Mouse (Mus musculus) spleen, adult 18-20 months (tissue): Measurements from ENCODE around the gene Gdap2.

Experiments
- DNase-seq, 2 experiments: peaks; one replicate each; pipeline ENCODE4 v3.0.0; 2022; ENCODE audit warnings: mixed read lengths in 2 of 2

Gdap2 gene

DNA sequence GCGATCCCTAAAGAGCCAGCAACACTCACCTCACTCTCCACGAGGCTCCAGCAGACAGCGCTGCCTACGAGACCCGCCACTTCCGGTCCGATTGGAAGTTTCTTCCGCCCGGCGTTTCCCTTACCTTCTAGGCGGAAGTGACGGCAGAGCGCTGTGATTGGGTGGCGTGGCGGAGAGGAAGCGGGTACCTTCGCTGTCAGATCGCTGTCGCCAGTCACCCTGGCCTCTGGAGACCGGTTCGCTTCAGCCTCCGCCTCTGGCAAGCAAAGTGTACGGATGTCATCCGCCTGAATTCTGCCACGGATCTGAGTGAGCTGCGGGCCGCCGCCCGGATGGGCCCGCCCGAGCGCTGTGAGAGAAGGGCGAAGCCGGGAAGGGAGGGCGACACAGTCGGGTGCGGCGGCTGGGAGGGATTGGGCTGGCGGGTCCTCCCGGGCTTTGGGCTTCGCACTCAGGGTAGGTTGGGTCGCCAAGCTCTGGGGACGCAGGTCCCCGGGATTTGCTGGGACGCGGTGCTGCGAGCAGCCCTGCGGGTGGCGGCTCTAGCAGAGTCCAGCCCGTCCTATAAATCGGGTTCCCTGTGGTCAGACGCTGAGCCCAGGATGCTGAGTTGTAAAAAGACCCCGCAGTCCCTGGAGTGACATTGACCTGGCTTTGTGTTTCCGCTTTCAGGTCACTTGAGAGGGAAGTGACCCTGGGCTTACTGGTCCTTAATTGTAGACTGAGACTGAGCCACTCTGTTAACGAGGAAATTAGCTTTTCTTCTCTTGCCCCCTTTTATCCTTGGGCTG is at the start of gene Gdap2, which contains the start of gene Wdr3:
TSS of gene Gdap2 (plus strand) at position 67 of the 791 bp plus-strand sequence.
TSS of gene Wdr3 (minus strand) at position 93 of the 791 bp plus-strand sequence.
- DNase-seq = peak; percentile 86 to 89

DNA sequence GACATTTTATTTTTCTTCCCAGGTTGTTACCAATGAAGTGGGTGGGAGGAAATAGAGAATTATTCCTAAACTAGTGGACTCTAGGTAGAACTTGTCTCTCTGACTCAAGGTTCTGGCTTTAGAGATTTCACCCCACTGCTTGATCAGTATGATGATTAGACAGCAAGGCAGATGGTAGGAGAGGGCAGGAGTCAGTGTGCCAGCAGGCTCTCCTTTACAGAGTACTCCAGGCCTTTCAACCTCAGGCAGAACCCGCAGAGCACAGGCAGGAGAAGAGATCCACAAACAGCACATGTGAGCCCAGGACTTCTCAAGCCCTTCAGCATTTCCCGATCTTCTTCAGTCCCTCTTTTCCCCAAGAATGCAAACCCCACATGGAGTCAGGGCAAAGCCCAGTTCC is 43.5 kb upstream of the Gdap2 start:
- DNase-seq = no peak

DNA sequence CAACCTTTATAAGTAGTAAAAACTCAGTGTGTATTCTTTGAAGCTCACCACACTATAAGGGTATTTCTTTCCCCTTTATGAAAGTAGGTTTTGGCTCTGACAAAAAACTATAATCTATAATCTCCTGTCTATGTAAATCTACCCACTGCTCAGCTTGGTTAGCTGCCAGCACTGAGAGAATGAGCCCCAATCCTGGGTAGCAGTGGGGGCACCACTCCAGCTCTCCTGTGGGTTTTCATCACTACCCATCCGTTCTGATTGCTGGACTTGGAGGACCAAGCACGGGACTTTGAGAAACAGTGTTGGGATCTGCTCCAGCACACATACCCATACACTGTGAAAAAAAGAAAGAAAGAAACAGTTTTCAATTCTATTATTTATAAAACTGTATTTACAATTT is 40.2 kb upstream of the Gdap2 start:
- no peak for DNase-seq

DNA sequence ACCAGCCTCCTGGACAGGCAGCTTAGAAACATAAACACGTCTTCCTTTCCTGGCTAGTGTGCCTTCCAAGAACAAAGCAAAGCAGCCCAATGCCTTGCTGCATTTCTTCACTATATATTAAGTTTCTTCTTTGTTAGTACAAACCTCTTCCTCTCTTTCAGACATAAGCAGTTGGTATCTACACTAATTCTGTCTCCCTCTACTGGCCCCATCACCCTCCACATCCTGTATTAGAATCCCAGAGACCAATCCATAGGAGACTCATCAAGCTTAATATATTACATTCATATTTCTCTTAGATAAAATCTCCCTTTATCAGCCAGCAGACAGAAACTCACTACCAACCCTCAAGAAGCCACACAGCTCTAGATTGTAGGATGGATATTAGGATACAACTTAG is 39.7 kb upstream of the Gdap2 start:
- no peak for DNase-seq

DNA sequence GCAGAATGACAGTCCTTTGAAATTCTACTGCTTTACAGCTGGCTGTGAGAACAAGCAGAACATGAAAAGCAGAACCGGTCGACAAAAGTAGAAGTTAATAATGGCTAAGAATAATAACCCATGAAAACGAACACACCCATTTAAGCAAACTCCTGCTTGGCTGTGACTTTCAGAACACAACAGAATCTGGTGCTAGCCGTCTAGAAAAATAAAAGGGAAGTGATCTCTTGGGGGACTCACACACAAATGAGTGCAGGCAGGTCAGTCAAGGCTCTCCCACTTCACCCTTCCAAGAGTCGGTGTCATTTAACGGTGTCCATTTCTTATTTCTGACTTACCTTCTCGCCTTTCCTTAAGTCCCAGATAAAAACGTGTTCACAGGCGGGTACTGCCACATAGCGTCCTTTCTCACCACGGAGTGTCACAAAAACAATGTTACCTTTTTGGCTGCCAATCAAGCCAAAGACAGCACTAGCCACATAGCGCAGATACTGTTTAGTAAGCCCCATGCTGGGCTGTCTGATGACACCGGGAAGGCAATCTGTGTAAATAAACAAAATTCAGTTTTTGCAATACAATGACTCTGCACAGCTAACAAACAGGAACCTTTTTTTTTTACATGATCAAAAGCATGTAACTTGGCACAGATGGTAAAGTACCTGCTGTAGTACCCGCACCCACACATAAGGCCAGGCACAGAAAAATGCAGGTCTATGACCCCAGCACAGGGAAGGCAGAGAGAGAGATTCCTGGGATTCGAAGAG is 1.3 kb upstream of the Gdap2 start:
- DNase-seq = no peak

DNA sequence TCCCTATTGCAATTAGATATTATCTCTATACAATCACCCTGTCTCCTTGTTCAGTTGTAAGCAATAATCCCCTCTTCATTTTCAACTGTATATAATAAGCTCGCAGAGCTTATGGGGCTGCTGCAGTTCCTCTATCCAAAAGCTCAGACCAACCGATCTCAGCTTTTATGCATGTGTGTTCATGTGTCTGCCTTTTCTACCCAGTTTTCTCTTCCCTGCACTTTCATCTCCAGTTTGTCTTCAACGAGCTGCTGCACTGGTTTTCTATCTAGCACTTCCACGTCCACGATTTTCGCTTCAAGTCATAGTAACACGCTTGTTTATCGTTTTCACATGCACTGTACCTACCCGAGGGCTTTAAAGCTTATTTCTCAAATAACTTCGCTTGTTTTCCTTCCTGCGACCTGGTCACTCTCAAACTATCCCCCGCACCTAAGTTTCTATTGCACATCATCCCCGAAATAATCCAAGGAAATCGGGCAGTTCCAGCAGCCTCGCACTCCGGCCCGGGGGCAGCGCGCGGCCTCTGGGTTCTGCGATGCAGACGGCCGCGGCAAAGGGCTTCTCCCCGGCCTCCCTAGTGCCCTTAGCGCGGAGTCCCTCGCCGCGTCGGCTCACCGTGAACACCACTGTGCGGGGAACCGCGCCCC is 391 bp upstream of the Gdap2 start:
- DNase-seq = no peak

DNA sequence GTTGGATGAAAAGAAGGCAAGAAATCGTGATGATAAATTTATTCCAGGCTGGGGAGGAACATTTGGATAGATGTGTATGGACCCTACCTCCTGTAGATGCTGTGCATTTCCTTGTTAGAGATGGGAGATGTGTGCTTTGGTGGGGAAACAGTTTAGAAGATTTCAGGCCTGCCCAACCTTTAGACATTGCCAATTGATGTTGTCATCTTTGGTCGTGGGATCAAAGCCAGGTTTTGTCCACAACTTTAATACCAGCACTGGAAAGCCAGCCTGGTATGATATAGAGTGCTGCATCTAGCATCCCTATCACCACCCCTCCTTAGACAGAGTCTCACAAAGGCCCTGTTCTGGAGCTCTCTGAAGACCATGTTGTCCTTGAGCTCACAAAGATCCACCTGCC is 1.4 kb downstream of the Gdap2 start:
- no peak for DNase-seq

DNA sequence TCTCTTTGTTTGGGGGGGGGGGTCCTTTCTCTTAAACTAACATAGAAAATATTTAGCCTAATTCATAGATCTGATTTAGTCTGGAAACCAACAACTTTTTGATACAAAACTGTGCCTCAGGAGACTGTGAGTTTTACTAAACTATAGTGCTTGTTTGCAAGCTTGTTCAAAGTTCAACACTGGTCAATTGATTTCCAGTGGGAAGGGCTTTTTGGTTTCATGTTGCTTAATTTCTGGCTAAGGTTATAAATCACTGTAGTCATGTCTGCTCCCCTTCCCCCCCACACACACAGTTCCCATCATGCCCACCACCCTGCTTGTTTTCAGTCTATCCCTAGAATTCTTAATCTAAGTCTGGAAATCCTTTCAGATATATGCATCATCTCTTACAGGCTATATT is 2.8 kb downstream of the Gdap2 start:
- DNase-seq = no peak

DNA sequence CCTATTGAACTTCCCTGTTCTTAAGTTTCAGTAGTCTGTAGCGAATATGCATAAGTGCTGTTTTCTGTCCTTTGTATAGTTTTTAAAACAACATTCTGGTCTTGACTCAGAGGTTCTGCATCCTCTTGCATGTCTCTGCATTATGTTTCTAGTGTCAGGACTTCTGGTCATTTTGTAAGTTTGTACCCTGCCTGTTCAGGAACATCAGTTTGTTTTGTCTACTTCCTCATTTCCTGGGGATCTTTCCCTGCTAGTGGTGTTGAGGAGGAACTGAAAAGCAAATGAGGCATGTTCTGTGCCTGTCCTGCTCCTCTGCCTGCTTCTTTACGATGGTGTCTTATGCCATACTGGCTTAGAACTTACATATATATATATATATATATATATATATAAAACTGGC is 13.8 kb downstream of the Gdap2 start:
- no peak for DNase-seq

DNA sequence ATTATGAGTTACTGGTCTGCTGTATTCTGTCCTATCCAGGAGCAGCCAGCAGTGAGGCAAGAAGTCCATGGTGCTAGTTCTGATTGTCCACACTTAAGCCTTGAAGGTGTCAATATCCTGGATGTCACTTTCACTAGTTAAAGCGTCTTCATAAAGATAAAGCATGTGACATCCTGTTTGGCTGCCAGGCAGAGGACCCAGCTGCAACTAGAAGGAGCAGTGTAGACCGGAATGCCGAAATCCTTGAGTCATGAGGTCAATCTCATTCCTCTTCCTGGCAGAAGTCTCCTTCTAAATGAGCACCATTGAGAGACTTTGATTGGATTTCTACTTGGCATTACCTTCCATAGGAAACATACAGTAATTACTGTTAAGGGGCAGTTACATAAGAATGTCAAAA is 18.3 kb downstream of the Gdap2 start:
- DNase-seq = no peak

DNA sequence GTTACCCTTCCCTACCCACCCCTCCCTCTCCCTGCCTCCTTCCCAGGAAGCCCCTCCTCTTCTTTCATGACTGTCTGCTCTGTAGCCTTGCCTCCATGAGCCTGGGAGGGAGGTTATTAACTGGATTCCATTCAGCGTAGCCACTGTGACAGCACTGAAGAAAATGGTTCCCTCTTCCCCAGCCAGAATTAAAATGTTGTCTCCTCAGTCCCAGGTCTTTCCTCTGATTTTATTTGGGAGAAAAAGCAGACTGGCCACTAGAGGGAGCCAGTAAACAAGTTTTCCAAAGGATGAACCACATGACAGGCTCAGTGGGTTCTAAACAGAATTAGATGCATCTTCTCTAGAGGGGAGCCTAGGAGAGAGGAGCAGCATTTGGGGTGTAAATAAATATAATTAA is 27.3 kb downstream of the Gdap2 start:
- DNase-seq = peak in 1 of 2 experiments; percentile 37

DNA sequence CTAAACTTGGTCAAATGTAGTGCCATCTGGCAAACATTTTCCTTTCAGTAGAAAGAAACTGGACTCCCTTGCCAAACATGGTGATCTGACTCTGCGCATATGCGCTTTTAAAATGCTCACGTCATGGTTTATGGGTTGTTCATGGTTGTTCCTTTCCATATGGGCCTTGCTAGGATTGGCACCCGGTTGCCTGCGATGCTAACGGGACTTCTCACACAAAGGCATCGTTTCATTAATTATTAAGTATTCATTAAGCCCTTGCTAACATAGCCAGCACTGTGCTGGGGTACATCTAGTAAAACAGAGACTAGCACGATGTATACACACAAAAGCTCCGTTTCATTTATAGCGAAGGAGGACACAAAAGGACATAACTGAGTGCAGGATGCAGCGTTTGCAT is 27.7 kb downstream of the Gdap2 start:
- DNase-seq = no peak

DNA sequence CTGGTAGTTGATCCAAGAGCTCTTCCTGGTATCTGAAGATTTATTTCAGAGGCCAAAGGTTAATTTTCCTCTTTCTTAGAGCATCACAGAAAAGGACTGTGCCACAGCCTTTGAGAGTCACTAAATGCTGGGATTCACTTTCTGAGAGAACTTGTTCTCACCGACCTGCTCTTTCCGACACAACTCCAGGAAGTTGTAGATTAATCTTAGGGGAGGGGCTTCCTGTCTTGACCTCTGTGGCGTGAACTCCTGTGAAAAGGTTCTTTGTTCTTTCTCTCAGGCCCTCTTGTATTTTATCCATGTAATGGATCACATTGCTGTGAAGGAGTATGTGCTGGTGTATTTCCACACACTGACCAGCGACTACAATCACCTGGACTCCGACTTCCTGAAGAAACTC is 32.0 kb downstream of the Gdap2 start:
- no peak for DNase-seq

DNA sequence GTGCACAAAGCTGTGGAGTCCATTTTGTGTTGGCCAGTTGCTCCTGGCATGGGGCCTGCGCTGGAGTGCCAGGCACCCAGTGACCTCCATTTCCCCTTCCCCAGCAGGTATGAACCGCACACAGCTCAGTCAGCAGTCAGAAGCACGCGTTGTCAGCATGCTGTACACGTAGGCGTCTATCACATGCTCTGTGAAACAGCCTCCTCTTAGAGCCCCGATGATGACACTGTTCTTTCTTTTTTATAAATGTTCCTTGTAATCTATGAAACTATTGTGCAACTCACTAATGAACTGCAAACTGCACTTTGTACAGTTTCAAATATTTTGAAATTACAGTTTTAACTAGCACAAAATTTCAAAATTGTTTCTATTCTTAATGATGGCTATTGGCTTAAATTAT is 39.4 kb downstream of the Gdap2 start:
- DNase-seq = no peak

DNA sequence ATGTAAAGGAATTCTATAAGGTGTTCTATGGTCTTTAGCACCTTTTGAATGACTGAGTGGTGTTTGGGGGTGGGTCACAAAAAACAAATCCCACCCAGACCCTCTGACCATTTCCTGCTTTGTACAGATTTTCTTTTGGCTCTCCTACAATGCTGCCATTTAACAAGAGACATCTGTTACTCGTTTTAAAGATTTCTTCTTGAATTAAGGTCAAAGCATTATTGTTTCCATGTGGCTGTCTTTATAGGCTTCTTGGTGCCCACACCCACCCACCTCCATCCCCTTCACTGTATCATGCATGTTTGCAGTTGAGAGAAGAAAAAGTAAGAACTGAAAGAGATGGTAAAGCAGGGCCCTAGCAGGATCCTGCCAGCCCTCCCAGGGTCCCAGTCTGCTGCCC is 44.8 kb downstream of the Gdap2 start:
- DNase-seq = no peak

DNA sequence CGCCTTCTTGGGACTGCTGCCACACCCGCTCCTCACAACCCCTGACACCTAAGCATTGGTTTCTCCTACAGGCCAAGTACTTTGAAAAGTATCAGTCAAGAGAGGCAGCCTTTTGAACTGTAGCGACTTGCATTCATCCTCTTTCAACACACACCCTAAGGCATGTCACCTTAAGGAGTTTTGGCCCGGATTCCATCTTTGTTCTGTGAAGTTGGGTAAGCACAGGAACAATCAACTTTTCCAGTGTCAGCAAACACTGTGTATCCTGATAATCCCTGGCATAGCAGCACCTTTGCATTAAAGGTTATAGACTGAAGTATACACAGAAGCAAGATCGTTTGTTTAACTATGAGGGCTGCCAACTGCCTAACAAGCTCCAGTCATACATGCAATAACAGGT is 53.3 kb downstream of the Gdap2 start:
- no peak for DNase-seq

DNA sequence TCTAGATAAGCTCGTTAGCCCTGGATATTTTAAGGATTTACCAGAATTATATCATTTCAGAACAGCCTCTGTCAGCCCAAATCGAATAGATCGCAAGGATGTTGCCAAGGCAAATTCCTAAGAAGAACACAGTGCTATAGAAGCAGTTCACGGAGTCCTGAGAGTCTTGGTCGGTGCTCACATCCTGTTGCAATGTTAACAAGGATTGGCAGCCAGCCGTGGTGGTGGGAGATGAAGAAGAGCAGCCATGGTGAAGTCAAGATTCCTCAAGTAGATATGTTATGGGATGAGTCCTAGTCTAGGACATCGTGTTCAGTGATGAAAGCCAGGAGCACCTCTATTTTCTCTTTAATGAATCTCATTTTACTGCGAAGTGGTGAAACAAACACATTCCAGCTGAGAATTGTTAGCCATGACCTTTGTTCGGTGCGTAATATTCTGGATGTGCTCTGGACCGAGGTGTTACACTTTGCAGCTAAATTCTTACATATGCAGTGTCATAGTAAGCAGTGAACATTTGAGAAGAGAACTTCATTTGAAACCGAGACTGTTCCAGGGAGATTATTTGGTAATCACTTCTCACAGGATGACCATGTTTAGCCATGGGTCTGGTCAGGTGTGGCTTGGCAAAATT is 63.3 kb downstream of the Gdap2 start:
- DNase-seq = no peak

DNA sequence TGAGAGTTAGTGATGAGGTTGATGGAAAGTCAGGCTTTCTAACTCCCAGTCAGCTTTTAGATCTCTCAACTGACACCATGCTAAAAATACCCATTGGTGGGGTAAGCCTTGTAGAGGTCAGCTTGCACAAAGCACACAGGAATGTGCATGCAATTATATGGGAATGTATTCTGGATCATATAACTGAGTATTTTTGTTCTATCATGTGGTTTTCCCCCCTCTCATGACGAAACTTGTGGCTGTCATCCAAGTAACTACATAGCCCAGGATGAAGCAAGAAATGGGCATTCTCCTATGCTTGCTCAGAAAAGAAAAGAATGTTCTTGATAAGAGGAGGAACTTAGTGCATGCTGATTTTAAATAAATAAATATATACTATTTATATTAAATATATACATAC is 65.3 kb downstream of the Gdap2 start:
- no peak for DNase-seq

DNA sequence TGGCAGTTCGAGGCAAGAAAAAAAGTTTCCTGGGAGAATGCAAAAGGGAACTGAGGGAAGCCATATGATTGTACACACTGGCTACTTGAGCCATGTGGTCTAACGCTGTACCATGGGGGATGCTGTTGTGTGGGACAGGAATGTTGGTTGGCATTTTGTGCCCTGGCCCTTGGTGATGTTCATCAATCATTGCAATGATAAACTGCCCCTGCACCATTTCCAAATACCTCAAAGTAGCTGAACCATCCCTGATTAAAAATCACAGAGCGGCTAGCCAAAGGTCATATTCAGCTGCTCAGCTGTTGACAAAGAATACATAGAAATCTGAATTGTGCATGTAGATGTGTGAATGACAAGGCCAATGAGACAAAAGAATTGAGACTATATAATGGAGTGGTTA is 66.8 kb downstream of the Gdap2 start:
- no peak for DNase-seq

DNA sequence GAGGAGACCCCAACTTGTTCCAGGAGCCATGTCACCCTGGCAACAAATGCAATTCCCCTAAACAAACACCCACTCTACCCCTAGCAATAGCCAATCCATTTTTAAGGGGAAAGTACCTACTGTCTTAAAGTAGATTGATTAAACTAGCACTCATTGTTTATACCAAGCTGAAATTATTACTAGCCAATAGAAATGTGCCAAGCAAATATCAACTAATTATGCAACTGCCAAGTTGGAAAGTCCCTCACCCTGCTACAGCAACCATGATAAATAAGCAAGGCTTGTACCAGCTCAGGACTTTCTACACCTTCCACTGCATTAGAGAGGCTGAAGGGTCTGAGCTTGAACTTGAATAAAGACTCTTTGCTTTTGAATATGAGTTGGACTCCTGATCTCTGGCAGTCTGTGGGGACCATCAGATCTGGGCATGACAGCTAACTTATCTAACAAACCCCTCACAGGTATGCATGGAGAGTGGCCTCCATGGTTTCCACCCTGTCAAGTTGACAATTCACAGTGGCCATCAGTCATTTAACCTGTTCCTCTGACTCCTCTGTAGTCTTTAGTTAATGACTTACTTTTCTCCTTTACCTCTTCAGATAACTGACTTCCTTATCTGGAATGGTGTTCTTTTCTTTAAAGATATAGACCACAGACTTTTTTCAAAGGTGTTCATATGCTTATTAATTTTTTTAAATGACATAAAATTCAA is 74.7 kb downstream of the Gdap2 start:
- DNase-seq = no peak

DNA sequence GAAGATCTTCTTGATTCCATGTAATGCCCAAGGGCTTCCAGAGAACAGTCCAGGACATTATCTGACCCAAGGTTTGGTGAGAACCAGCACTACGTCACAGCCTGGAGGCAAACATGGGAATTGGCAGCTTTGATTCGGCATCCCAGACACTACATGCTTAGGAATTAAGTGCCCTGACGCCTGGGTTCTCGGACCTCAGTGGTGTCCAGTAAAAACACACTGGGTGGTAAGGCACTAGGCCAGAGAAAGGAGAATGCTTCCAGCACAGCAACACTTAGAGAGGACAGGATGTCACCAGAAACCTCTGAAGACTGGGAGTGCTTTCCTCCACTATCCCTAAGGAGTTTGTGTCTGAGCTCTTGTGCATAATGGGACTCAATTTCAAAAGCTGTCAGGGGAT is 80.0 kb downstream of the Gdap2 start:
- no peak for DNase-seq

DNA sequence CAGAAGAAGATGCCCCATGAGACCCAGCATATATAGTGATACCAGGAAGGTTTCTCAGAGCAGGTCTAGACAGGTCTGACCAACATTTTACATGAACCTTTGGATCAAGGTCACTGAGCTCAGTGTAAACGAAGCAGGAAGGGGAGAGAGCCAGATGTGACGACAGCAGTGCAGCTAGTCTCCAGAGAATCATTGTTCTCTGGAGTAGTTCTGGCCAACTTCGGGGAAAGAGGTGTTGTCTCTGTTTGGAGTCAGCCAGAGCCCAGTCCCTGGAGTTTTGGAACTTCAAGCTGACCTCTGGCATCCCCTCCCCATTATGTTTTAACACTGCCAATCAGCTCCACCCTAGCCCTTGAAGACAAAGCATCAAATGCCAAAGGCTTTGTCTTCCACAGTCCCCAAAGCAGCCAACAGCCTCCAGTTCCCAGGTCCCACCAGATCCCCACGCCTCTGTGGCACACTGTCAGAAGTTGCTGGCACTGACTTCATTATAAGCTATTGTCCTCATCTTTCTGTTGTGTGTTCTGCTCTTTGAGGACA is 84.2 kb downstream of the Gdap2 start:
- DNase-seq = no peak
